In the genomic region with DNA sequence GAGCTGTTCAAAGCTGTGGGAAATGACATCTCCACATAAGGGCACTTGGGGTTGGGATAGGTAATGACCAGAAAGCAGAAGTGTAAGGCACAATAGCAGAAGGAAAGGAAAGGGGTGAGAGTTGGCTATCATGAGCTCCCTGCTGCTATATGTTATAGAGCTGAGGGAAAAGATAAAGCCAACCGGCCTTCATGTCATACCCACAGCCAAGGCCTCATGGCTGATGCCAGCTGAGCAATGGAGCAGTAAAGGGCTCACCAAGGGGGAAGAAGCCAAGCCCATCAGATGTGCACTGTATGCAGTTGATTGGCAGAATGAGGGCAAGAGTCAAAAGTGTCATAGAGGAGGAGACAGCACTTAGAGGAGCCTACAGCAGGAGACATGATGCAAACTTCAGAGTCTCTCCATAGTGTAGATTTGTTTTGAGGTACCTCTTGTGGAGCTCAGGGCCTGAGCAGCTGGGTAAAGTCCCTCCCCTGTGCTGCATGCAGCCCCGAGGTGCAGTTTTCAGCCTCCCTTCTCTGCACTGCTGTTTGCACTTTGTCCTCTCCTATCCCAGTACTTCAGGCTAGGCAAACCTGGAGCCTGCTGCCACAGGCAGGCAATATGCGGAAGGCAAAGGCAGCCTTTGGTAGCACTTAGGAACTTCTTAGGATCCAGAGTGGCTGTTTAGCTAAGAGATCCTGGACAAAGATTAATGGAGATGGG, we compare ENCODE assay signal across 12 mouse cellular contexts. TPM values are rescaled to one million over a fixed set of nuclear protein-coding genes. Genes with fewer than 3 reads are reported as not detected.
DNase-seq lines count a peak whose midpoint lies in the region; ATAC-seq and TF ChIP-seq lines count a peak whose summit lies in the region.
"Had no signal": no experiment of that assay in that cellular context is flagged by ENCODE, and none has a peak within 500 bp of the region (broad histone marks: within the 10 kb centered on the region; RNA-seq: fewer than 3 reads in every experiment).

No protein-coding gene starts in this region.

- peak; percentile 51 for DNase-seq in 416B (ENCODE audit: low read depth)
- no peak for DNase-seq in G1E (ENCODE audit: low spot score)
- no peak for DNase-seq in forebrain, postnatal 0 days
- no peak for DNase-seq in embryo, embryonic 10 days (ENCODE audit: low spot score)
- no peak for DNase-seq in left cerebral cortex, postnatal 14 days (ENCODE audit: low spot score in 2 of 2)
- no peak for DNase-seq in layer of hippocampus, postnatal 14 days (ENCODE audit: low spot score in 2 of 2)
- DNase-seq: adrenal gland, postnatal 25 days; lung, adult 18-20 months; midbrain, embryonic 14.5 days had no signal

- H3K27me3 ChIP-seq in G1E (ENCODE audit: insufficient read depth, low read length) = no peaks in the 10 kb centered on the region
- no peaks in the 10 kb centered on the region for H3K27me3 ChIP-seq in forebrain, postnatal 0 days (ENCODE audit: insufficient read depth, low read length)
- H3K27me3 ChIP-seq in liver, embryonic 12.5 days (replicated peaks) = no peaks in the 10 kb centered on the region
- H3K27me3 ChIP-seq: heart, embryonic 15.5 days had no signal

- H3K9ac ChIP-seq in forebrain, postnatal 0 days = no peak overlapping the region
- H3K9ac ChIP-seq in liver, embryonic 12.5 days = no peak overlapping the region
- H3K9ac ChIP-seq: heart, embryonic 15.5 days had no signal

- 0 out of 2 replicates have a peak overlapping the region, but pooled peaks have one; percentile 4 for H3K27ac ChIP-seq in forebrain, postnatal 0 days (ENCODE audit: low read depth, low read length)
- H3K27ac ChIP-seq in liver, embryonic 12.5 days = peak overlapping the region; percentile 70
- H3K27ac ChIP-seq: heart, embryonic 15.5 days had no signal

- no peak for TF ChIP-seq CTCF in G1E (IDR thresholded peaks at IDR 0.05; ENCODE audit: low read depth, low read length)
- TF ChIP-seq CTCF in forebrain, postnatal 0 days (IDR thresholded peaks at IDR 0.05; ENCODE audit: low read depth) = no peak

- WGBS in forebrain, postnatal 0 days = 61% methylated on average over 3 of the region's 3 CpGs
- 41% methylated on average over 3 of the region's 3 CpGs for WGBS in liver, embryonic 12.5 days (ENCODE audit: insufficient replicate concordance)

- ATAC-seq in G1E (ENCODE audit: extremely low read depth, insufficient number of reproducible peaks, low FRiP score, poor library complexity, severe bottlenecking) = peak; percentile 46
- no peak; the same call in 1 of the 2 replicates for ATAC-seq in forebrain, postnatal 0 days
- ATAC-seq in liver, embryonic 12.5 days = peak; percentile 87

- peaks cover 72% of the 10 kb centered on the region for H3K4me1 ChIP-seq in G1E (ENCODE audit: insufficient read depth, low read depth, low read length)
- H3K4me1 ChIP-seq in forebrain, postnatal 0 days (ENCODE audit: insufficient read depth) = no peaks in the 10 kb centered on the region
- peaks cover 91% of the 10 kb centered on the region for H3K4me1 ChIP-seq in liver, embryonic 12.5 days

- intact Hi-C loops in left cerebral cortex, postnatal 14 days (cut with DNase I) = no loop called here

- H3K36me3 ChIP-seq in G1E (replicated peaks) = peaks cover 63% of the 10 kb centered on the region
- no peaks in the 10 kb centered on the region for H3K36me3 ChIP-seq in forebrain, postnatal 0 days (ENCODE audit: insufficient read depth)
- H3K36me3 ChIP-seq in liver, embryonic 12.5 days = no peaks in the 10 kb centered on the region
- H3K36me3 ChIP-seq: heart, embryonic 15.5 days had no signal

- H3K4me2 ChIP-seq in forebrain, postnatal 0 days (ENCODE audit: low read depth) = no peak overlapping the region
- peak overlapping the region; percentile 32 for H3K4me2 ChIP-seq in liver, embryonic 12.5 days
- H3K4me2 ChIP-seq: heart, embryonic 15.5 days had no signal

- no peak overlapping the region for H3K4me3 ChIP-seq in G1E (ENCODE audit: low read depth, low read length)
- no peak overlapping the region for H3K4me3 ChIP-seq in forebrain, postnatal 0 days (ENCODE audit: low read depth, low read length)
- H3K4me3 ChIP-seq in liver, embryonic 12.5 days = no peak overlapping the region
- H3K4me3 ChIP-seq: heart, embryonic 15.5 days had no signal

- no peaks in the 10 kb centered on the region for H3K9me3 ChIP-seq in G1E (replicated peaks)
- no peaks in the 10 kb centered on the region for H3K9me3 ChIP-seq in forebrain, postnatal 0 days (ENCODE audit: low read length)
- H3K9me3 ChIP-seq in liver, embryonic 12.5 days (replicated peaks) = no peaks in the 10 kb centered on the region
- H3K9me3 ChIP-seq: heart, embryonic 15.5 days had no signal

RNA-seq across cellular contexts. Expression of gene Minos1, which starts 14.4 kb away (rescaled TPM):
- total RNA-seq in G1E (2014; fragmentation: Nextera tagmentation) = 342 and 377 TPM in 2 replicates
- total RNA-seq in G1E (2017) = 323 and 338 TPM in 2 replicates
- polyA plus RNA-seq in G1E (2012) = 11.9 and 12.8 TPM in 2 replicates
- total RNA-seq in forebrain, postnatal 0 days (2014; rRNA removed) = 17.9 and 19.9 TPM in 2 replicates
- polyA plus RNA-seq in forebrain, postnatal 0 days (2015; fragmentation: Nextera tagmentation; extraction: Ambion mirVana) = 412 and 532 TPM in 2 replicates
- polyA plus RNA-seq in liver, embryonic 12.5 days (2016; fragmentation: Nextera tagmentation; extraction: Ambion mirVana) = 401 and 406 TPM in 2 replicates
- 100 to 1,000 TPM; 208 to 210 TPM for total RNA-seq in left cerebral cortex, postnatal 14 days (2021)
- total RNA-seq in layer of hippocampus, postnatal 14 days (2021) = 100 to 1,000 TPM; 212 to 218 TPM

RNA-seq across cellular contexts. Expression of gene Nbl1, which starts 23.7 kb away (rescaled TPM):
- total RNA-seq in G1E (2014; fragmentation: Nextera tagmentation) (not detected in 2 replicates), G1E (2017) (0.11 TPM in 1 of 2 replicates, not detected in the other)
- polyA plus RNA-seq in G1E (2012) = 0.05 and 0.18 TPM in 2 replicates
- total RNA-seq in forebrain, postnatal 0 days (2014; rRNA removed) = 41.7 and 57.6 TPM in 2 replicates
- 56.7 and 64.3 TPM in 2 replicates for polyA plus RNA-seq in forebrain, postnatal 0 days (2015; fragmentation: Nextera tagmentation; extraction: Ambion mirVana)
- 2.1 and 2.5 TPM in 2 replicates for polyA plus RNA-seq in liver, embryonic 12.5 days (2016; fragmentation: Nextera tagmentation; extraction: Ambion mirVana)
- total RNA-seq in left cerebral cortex, postnatal 14 days (2021) = 10 to 100 TPM; 43.8 to 50.2 TPM
- 10 to 100 TPM; 77.4 to 93.7 TPM for total RNA-seq in layer of hippocampus, postnatal 14 days (2021)

RNA-seq across cellular contexts. Expression of gene Htr6, which starts 41.1 kb away (rescaled TPM):
- not detected in 2 replicates for total RNA-seq in G1E (2014; fragmentation: Nextera tagmentation)
- 0.06 TPM in 1 of 2 replicates, not detected in the other for total RNA-seq in G1E (2017)
- not detected in 2 replicates for polyA plus RNA-seq in G1E (2012)
- total RNA-seq in forebrain, postnatal 0 days (2014; rRNA removed) = 1.8 and 4.0 TPM in 2 replicates
- 0.67 TPM in 2 replicates for polyA plus RNA-seq in forebrain, postnatal 0 days (2015; fragmentation: Nextera tagmentation; extraction: Ambion mirVana)
- 0.10 TPM in 1 of 2 replicates, not detected in the other for polyA plus RNA-seq in liver, embryonic 12.5 days (2016; fragmentation: Nextera tagmentation; extraction: Ambion mirVana)
- 1 to 10 TPM; 5.4 to 6.2 TPM for total RNA-seq in left cerebral cortex, postnatal 14 days (2021)
- total RNA-seq in layer of hippocampus, postnatal 14 days (2021) = 1 to 10 TPM; 7.9 to 8.5 TPM
- polyA plus RNA-seq: heart, embryonic 15.5 days; spleen, adult 2 months had no signal

Comparison
In these comparisons a context has a peak if more than half of its experiments do, and no peak if none do; other contexts are left out.
1. RNA of gene Minos1, which starts 14.4 kb away (total RNA-seq): 323 to 377 TPM in G1E, 212 to 218 TPM in layer of hippocampus, postnatal 14 days and 208 to 210 TPM in left cerebral cortex, postnatal 14 days; 17.9 to 19.9 TPM in forebrain, postnatal 0 days; every median in the first group is over 10 times any median in the second.
2. RNA of gene Nbl1, which starts 23.7 kb away (total RNA-seq): 77.4 to 93.7 TPM in layer of hippocampus, postnatal 14 days, 41.7 to 57.6 TPM in forebrain, postnatal 0 days and 43.8 to 50.2 TPM in left cerebral cortex, postnatal 14 days; 0.11 TPM in G1E; every median in the first group is over 10 times any median in the second.